Mouse (Mus musculus) skeletal muscle tissue, adult 2 months (tissue): ENCODE measurements around the gene Smtnl2.

Source experiments
- DNase-seq: peaks from one replicate; pipeline ENCODE4 v3.0.0-alpha.2; 2012; ENCODE audit warnings: low read depth, low spot score

Smtnl2 gene

GRCm38 (mm10) chr11:72426884-72427283 lies 15.4 kb upstream of the Smtnl2 start:
- DNase-seq: no peak

- no peak for DNase-seq
These were observed 13.7 kb upstream of the Smtnl2 start for GRCm38 (mm10) chr11:72425201-72425600.

GRCm38 (mm10) chr11:72423686-72424085 lies 12.2 kb upstream of the Smtnl2 start:
- no peak for DNase-seq

- no peak for DNase-seq
These were observed 10.2 kb upstream of the Smtnl2 start for GRCm38 (mm10) chr11:72421518-72422278.

GRCm38 (mm10) chr11:72420460-72421122 lies 9.1 kb upstream of the Smtnl2 start:
- DNase-seq: no peak

- DNase-seq: no peak
These were observed 7.5 kb upstream of the Smtnl2 start for GRCm38 (mm10) chr11:72419006-72419405.

- peak; percentile 89 for DNase-seq
These were observed 6.7 kb upstream of the Smtnl2 start for GRCm38 (mm10) chr11:72418227-72418626.

GRCm38 (mm10) chr11:72417376-72417775 lies 5.9 kb upstream of the Smtnl2 start:
- DNase-seq: peak; percentile 94

GRCm38 (mm10) chr11:72416666-72417065 lies 5.2 kb upstream of the Smtnl2 start:
- DNase-seq: no peak

GRCm38 (mm10) chr11:72415155-72415554 lies 3.6 kb upstream of the Smtnl2 start:
- DNase-seq: no peak

- DNase-seq: no peak
These were observed 2.2 kb upstream of the Smtnl2 start for GRCm38 (mm10) chr11:72413601-72414190.

GRCm38 (mm10) chr11:72413016-72413415 lies 1.5 kb upstream of the Smtnl2 start:
- DNase-seq: no peak

- DNase-seq: no peak
These were observed 432 bp upstream of the Smtnl2 start for GRCm38 (mm10) chr11:72411945-72412344.

GRCm38 (mm10) chr11:72410521-72411092 lies 906 bp downstream of the Smtnl2 start:
- no peak for DNase-seq

GRCm38 (mm10) chr11:72409649-72410385 lies 1.7 kb downstream of the Smtnl2 start:
- DNase-seq: no peak

GRCm38 (mm10) chr11:72408451-72409170 lies 2.9 kb downstream of the Smtnl2 start:
- DNase-seq: no peak

- no peak for DNase-seq
These were observed 3.9 kb downstream of the Smtnl2 start for GRCm38 (mm10) chr11:72407574-72407973.

- DNase-seq: no peak
These were observed 4.4 kb downstream of the Smtnl2 start for GRCm38 (mm10) chr11:72407081-72407480.

GRCm38 (mm10) chr11:72406079-72406675 lies 5.3 kb downstream of the Smtnl2 start:
- no peak for DNase-seq

- no peak for DNase-seq
These were observed 6.0 kb downstream of the Smtnl2 start for GRCm38 (mm10) chr11:72405532-72405931.

GRCm38 (mm10) chr11:72402969-72403368 lies 8.5 kb downstream of the Smtnl2 start:
- no peak for DNase-seq
